8 mouse cellular contexts compared by ENCODE assay signal in the genomic region with DNA sequence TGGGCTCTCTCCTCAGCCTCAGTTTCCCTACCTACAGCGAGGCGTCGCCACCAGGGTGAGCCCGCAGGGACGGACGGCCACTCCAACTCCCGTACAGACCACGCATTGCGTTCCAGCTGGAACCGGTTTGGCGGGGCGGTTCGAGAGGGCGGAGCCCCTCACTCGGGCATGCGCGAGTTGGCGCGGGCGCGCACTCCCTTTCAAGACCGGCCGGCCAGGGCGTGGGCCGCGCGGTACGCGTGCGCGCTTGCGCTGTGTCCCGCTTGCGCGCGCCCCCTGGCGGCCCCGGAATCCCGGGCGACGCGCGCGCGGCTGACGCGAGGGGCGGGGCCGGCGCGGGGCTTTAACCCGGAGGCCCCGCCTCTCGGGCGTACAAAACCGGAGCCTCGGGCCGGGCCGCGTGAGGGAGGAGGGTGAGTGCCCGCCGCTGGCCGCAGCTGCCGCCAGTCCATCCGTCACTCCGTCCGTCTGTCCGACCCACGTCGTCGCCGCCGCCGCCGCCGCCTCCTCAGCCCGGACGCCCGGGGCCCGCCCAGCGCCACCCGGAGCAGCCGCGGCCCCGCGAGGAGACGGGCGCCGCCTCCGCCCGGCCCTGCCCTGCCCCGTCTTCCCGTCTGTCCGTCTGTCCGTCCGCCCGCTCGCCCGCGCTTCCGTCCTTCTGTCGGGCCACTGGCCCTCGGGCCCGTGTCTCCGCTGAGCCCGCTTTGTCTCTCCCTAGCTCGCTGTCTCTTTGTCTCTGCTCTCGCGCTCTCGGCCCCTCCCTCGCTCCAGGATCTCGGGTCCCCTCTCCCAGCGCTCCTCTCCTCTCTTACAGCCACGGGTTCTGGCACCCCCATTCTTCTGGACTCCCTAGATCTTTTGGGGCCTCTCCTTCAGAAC. TPM values are rescaled to one million over a fixed set of nuclear protein-coding genes. Genes with fewer than 3 reads are reported as not detected.
DNase-seq lines count a peak whose midpoint lies in the region; ATAC-seq lines count a peak whose summit lies in the region.

No protein-coding gene starts in this region.

- no peaks in the 10 kb centered on the region for H3K9me3 ChIP-seq in intestine, embryonic 14.5 days (ENCODE audit: control insufficient read depth, low read length)

- H3K27me3 ChIP-seq in intestine, embryonic 14.5 days (replicated peaks; ENCODE audit: control insufficient read depth, insufficient read depth, low read length), result no peaks in the 10 kb centered on the region

- H3K4me1 ChIP-seq in intestine, embryonic 14.5 days (replicated peaks; ENCODE audit: control insufficient read depth, insufficient read depth, low read length), result peaks cover 60% of the 10 kb centered on the region

- ATAC-seq in intestine, embryonic 14.5 days (replicated peaks; ENCODE audit: low FRiP score, low TSS enrichment, low read depth), result peak; percentile 92
- peak; percentile 86 for ATAC-seq in megakaryocyte-erythroid progenitor cell, adult 5-6 weeks (replicated peaks; ENCODE audit: low FRiP score, low TSS enrichment, poor library complexity, severe bottlenecking)

- under 1% methylated on average over 104 of the region's 114 CpGs for whole genome bisulfite sequencing in intestine, embryonic 14.5 days

- peak; percentile 98 for DNase-seq in adrenal gland, adult 2 months
- peak; percentile 98 for DNase-seq in embryo, embryonic 11 days
- peak; percentile 93 for DNase-seq in gastrocnemius, postnatal 25 days
- DNase-seq in intestine, embryonic 14.5 days (ENCODE audit: low spot score), result peak; percentile 94
- peak; percentile 96 for DNase-seq in left cerebral cortex, postnatal 14 days (ENCODE audit: low spot score in 2 of 2)
- peak; percentile 97 for DNase-seq in right cerebral cortex, postnatal 14 days
- peak; percentile 98 for DNase-seq in urinary bladder, postnatal 25 days (ENCODE audit: low spot score)

- no peaks in the 10 kb centered on the region for H3K36me3 ChIP-seq in intestine, embryonic 14.5 days (ENCODE audit: control insufficient read depth, insufficient read depth, low read length)

- H3K4me2 ChIP-seq in intestine, embryonic 14.5 days (ENCODE audit: low read length), result peak overlapping the region; percentile 83

- peak overlapping the region; percentile 84 for H3K4me3 ChIP-seq in intestine, embryonic 14.5 days (ENCODE audit: low read depth, low read length)

- H3K9ac ChIP-seq in intestine, embryonic 14.5 days (ENCODE audit: low read length), result peak overlapping the region; percentile 93

- H3K27ac ChIP-seq in intestine, embryonic 14.5 days (ENCODE audit: low read depth), result peak overlapping the region; percentile 81

- intact Hi-C loops in left cerebral cortex, postnatal 14 days (cut with DNase I), result no loop called here

RNA-seq across cellular contexts. Expression of a gene that starts 54.3 kb away (rescaled TPM):
- 10 to 100 TPM; 74.9 to 85.2 TPM for total RNA-seq in adrenal gland, adult 2 months (2021)
- polyA plus RNA-seq in adrenal gland, adult 2 months (2012; rRNA removed), result 44.0 and 48.0 TPM in 2 replicates
- total RNA-seq in gastrocnemius, postnatal 25 days (2021), result 10 to 100 TPM; 63.4 to 81.7 TPM
- 1,449 and 1,579 TPM in 2 replicates for polyA plus RNA-seq in intestine, embryonic 14.5 days (2014; fragmentation: Nextera tagmentation; extraction: Ambion mirVana)
- total RNA-seq in left cerebral cortex, postnatal 14 days (2021), result 10 to 100 TPM; 24.1 to 24.2 TPM
- total RNA-seq in megakaryocyte-erythroid progenitor cell, adult 5-6 weeks (2014; fragmentation: Nextera tagmentation), result not detected in 2 replicates
- not detected in 2 replicates for total RNA-seq in megakaryocyte-erythroid progenitor cell, adult 5-6 weeks (2017)

Comparison
In these comparisons a context has a peak if more than half of its experiments do, and no peak if none do; other contexts are left out.
1. Peak in every context shown above with its lines: DNase-seq, ATAC-seq, H3K4me3 ChIP-seq and H3K27ac ChIP-seq.
2. RNA of a gene that starts 54.3 kb away (total RNA-seq): 74.9 to 85.2 TPM in adrenal gland, adult 2 months, 63.4 to 81.7 TPM in gastrocnemius, postnatal 25 days and 24.1 to 24.2 TPM in left cerebral cortex, postnatal 14 days; not detected in megakaryocyte-erythroid progenitor cell, adult 5-6 weeks; every median in the first group is over 10 times any median in the second.